Mouse (Mus musculus): ENCODE measurements around the gene Tmem150a.

The Tmem150a gene

DNA sequence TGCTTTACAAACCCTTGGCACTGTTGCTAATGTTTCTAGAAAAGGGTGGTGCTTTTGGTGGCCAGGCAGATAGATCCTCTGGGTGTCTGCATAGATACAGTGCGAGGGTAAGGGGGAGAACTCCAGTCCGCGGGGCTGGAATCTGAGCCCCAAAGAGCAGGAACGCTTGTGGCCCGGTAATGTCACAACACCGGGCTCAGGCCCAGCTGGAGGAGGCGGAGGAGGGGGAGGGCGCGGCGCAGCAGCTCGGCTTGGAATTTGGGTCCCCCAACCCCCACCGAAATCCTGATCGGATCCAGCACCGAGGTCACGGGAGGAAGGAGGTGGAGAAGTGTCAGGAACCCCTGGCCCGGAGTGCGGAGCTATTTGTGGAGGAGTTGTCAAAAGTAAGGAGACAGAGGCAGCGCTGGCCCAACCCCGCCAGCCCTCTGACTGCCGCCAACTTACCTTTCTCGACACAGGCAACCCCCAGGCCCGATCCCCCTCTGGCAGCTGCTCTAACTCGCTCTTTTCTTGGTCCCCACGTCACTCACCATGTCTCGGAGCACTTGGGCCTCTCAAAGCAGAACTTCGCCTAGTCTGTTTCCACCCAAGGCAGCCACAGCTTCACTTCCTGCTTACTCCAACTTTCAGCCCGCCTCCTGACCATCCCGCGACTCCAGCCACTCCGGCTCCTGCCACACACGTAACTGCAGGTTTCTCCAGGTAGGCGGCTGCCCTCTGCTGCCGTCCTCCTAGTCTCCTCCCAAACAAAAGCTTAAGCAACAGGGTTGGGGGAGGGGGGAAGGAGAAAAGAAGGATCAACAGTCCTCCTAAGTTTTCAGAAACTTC lies 34.9 kb downstream of the Tmem150a start, which contains the start of gene Vamp8:
TSS of gene Vamp8 (minus strand) at position 763 of the 831 bp plus-strand sequence.
- peaks cover 23% of the 10 kb centered on the region for H3K27me3 ChIP-seq (ENCODE audit: insufficient read depth, low read length)
- no peaks in the 10 kb centered on the region for H3K9me3 ChIP-seq (ENCODE audit: low read length)
- H3K4me3 ChIP-seq (replicated peaks; ENCODE audit: low read length) = peak within 1 kb of the TSS; percentile 76
- peaks cover 24% of the 10 kb centered on the region for H3K4me1 ChIP-seq (replicated peaks; ENCODE audit: low read depth, low read length)
- no peak for TF ChIP-seq CTCF (conservative IDR thresholded peaks at IDR 0.05; ENCODE audit: low read length)
- no peak for TF ChIP-seq POU5F1 (IDR thresholded peaks at IDR 0.05; ENCODE audit: borderline replicate concordance, low read length)
- no peak for TF ChIP-seq NANOG (IDR thresholded peaks at IDR 0.05; ENCODE audit: borderline replicate concordance, low read length)
- H3K36me3 ChIP-seq (ENCODE audit: insufficient read depth, low read length) = no peaks in the 10 kb centered on the region

DNA sequence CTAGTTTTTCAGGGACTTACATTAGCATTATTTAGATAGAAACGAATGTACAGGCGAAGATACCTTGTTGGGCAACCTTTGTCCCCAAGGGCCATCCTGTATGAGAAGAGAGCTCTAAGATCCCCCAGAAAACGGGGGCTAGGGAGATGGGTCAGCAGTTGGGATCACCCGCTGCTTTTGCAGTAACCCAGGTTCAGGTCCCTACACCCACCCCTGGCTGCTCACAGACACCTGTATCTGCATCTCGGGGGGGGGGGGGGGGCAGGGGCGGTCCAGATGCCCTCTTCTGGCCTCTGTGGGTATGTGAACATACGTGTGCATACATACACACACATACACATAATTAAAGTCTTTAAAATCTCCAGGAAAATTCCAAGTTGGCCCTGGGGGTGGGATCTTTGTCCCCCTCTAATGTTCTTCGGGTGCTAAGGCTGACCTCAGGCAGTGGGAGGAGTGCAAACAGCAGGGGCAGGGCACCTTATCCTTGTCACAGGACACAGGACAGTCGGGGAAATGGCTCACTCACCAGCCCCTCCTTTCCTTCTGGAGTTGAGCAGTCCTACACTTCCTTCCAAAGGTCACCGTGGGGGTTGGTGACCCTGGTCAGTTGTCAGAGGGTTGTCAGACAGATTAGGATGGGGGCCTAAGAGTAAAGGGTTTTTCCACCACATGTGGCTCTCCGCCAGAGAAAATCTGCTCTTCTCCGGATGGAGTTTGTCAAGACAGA lies 35.7 kb downstream of the Tmem150a start:
- Histone ChIP-seq H3K36me3 (ENCODE audit: insufficient read depth, low read length) (no peaks in the 10 kb centered on the region), H3K4me3 (replicated peaks; ENCODE audit: low read length) (peak overlapping the region; percentile 76), H3K9me3 (ENCODE audit: low read length) (no peaks in the 10 kb centered on the region), H3K4me1 (replicated peaks; ENCODE audit: low read depth, low read length) (peaks cover 24% of the 10 kb centered on the region), H3K27me3 (ENCODE audit: insufficient read depth, low read length) (peaks cover 21% of the 10 kb centered on the region)
- TF ChIP-seq CTCF (conservative IDR thresholded peaks at IDR 0.05; ENCODE audit: low read length) (no peak), NANOG (IDR thresholded peaks at IDR 0.05; ENCODE audit: borderline replicate concordance, low read length) (no peak), POU5F1 (IDR thresholded peaks at IDR 0.05; ENCODE audit: borderline replicate concordance, low read length) (no peak)

DNA sequence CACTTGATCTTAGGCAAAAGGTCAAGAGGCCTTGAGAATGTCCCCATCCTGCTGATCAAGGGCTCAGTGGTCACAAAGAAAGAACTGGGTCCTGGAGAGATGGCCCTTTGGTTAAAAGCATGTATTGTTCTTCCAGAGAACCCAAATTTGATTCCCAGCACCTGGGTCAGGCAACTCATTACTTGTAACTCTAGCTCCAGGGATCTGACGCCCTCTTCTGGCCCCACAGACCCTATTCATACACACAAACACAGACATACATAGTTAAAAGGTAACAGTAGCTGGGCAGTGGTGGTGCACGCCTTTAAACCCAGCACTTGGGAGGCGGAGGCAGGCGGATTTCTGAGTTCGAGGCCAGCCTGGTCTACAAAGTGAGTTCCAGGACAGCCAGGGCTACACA lies 37.1 kb downstream of the Tmem150a start:
- Histone ChIP-seq H3K36me3 (ENCODE audit: insufficient read depth, low read length) (no peaks in the 10 kb centered on the region), H3K4me1 (replicated peaks; ENCODE audit: low read depth, low read length) (peaks cover 24% of the 10 kb centered on the region), H3K27me3 (ENCODE audit: insufficient read depth, low read length) (peaks cover 21% of the 10 kb centered on the region), H3K9me3 (ENCODE audit: low read length) (no peaks in the 10 kb centered on the region), H3K4me3 (replicated peaks; ENCODE audit: low read length) (no peak overlapping the region)
- no peak for TF ChIP-seq CTCF (conservative IDR thresholded peaks at IDR 0.05; ENCODE audit: low read length)
- no peak for TF ChIP-seq NANOG (IDR thresholded peaks at IDR 0.05; ENCODE audit: borderline replicate concordance, low read length)
- TF ChIP-seq POU5F1 (IDR thresholded peaks at IDR 0.05; ENCODE audit: borderline replicate concordance, low read length) = no peak

DNA sequence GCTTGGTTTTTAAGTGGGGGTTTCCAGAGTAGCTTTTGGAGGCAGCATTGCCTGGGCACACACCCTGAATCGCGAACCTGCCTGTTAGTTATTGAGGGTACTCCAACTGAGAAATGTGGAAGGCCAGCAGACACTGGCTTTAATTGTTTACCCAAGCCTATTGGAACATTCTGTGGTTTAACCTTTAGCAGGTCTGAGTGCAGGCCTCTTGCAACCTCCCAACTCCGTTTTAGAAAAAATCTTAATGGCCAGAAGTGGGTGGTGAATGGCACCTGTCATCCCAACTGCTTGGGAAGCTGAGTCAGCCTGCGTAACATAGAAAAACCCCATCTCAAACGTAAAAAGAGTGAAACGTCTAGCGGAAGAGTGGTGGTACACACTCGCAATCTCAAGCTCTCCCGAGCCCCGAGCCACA lies 41.6 kb downstream of the Tmem150a start:
- peaks cover 3% of the 10 kb centered on the region; the same call in 1 of the 2 replicates for H3K4me1 ChIP-seq (replicated peaks; ENCODE audit: low read depth, low read length)
- no peaks in the 10 kb centered on the region for H3K27me3 ChIP-seq (ENCODE audit: insufficient read depth, low read length)
- no peaks in the 10 kb centered on the region for H3K36me3 ChIP-seq (ENCODE audit: insufficient read depth, low read length)
- H3K9me3 ChIP-seq (ENCODE audit: low read length) = no peaks in the 10 kb centered on the region
- TF ChIP-seq CTCF (conservative IDR thresholded peaks at IDR 0.05; ENCODE audit: low read length) = no peak
- TF ChIP-seq POU5F1 (IDR thresholded peaks at IDR 0.05; ENCODE audit: borderline replicate concordance, low read length) = no peak
- no peak for TF ChIP-seq NANOG (IDR thresholded peaks at IDR 0.05; ENCODE audit: borderline replicate concordance, low read length)
- H3K4me3 ChIP-seq (replicated peaks; ENCODE audit: low read length) = no peak overlapping the region

DNA sequence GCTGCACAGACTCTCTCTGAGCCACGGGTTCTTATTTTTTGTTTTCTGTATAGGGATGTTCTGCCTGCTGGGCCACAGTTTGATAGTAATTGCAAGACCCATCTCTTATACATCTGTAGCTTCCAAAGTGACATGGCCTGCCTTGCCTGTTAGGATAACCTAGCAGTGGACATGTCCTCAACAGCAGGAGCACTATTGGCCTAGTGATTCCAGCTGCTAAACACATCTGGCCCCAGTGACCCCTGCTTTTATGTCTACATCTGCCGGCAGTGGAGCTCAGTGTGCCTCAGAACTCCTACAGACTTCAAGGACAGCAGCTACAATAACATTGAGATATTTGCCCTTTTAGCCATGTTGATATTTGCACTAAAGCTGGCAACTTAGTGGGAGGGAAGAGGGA lies 44.7 kb downstream of the Tmem150a start:
- Histone ChIP-seq H3K36me3 (ENCODE audit: insufficient read depth, low read length) (no peaks in the 10 kb centered on the region), H3K4me1 (replicated peaks; ENCODE audit: low read depth, low read length) (peaks cover 3% of the 10 kb centered on the region; the same call in 1 of the 2 replicates), H3K9me3 (ENCODE audit: low read length) (no peaks in the 10 kb centered on the region), H3K4me3 (replicated peaks; ENCODE audit: low read length) (no peak overlapping the region), H3K27me3 (ENCODE audit: insufficient read depth, low read length) (no peaks in the 10 kb centered on the region)
- TF ChIP-seq CTCF (conservative IDR thresholded peaks at IDR 0.05; ENCODE audit: low read length) = no peak
- no peak for TF ChIP-seq POU5F1 (IDR thresholded peaks at IDR 0.05; ENCODE audit: borderline replicate concordance, low read length)
- no peak for TF ChIP-seq NANOG (IDR thresholded peaks at IDR 0.05; ENCODE audit: borderline replicate concordance, low read length)

DNA sequence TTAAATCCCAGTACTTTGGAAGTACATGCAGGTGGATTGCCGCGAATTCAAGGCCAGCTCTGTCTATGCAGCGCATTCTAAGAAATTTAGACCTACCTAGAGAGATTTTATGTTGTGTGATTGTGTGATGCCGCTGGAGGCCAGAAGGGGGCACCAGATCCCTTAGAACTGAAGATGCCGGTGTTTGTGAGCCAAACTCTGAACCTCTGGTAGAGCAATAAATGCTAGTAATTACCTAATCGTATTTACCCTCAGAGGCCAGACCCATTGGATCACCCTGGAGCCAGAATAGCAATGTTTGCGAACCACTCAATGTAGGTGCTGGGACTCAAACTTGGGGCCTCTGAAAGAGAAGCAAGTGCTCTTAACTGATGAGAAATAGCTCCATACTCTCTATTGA lies 46.6 kb downstream of the Tmem150a start:
- no peak for TF ChIP-seq NANOG (IDR thresholded peaks at IDR 0.05; ENCODE audit: borderline replicate concordance, low read length)
- TF ChIP-seq CTCF (conservative IDR thresholded peaks at IDR 0.05; ENCODE audit: low read length) = peak; percentile 79
- TF ChIP-seq POU5F1 (IDR thresholded peaks at IDR 0.05; ENCODE audit: borderline replicate concordance, low read length) = no peak
- Histone ChIP-seq H3K4me3 (replicated peaks; ENCODE audit: low read length) (no peak overlapping the region), H3K27me3 (ENCODE audit: insufficient read depth, low read length) (no peaks in the 10 kb centered on the region)

DNA sequence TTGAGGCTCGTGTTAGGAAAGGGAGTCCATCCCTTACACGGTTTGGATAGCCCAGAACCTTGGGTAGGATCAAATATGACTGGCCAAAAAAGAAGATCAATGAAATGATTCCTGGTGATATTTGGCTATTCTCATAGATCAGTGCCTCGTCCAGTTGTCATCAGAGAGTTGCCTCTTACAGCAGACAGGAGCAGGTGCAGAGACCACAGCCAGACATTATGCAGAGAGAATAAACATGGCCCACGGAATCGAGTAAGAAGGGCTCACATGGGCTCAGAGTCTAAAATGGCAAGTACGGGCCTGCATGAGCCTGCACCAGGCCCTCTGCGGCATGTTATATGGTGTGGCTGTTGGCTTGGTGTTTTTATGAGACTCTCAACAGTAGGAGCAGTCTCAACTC lies 50.1 kb downstream of the Tmem150a start:
- Histone ChIP-seq H3K27me3 (ENCODE audit: insufficient read depth, low read length) (no peaks in the 10 kb centered on the region), H3K9me3 (ENCODE audit: low read length) (no peaks in the 10 kb centered on the region), H3K4me1 (replicated peaks; ENCODE audit: low read depth, low read length) (no peaks in the 10 kb centered on the region), H3K4me3 (replicated peaks; ENCODE audit: low read length) (no peak overlapping the region), H3K36me3 (ENCODE audit: insufficient read depth, low read length) (no peaks in the 10 kb centered on the region)
- TF ChIP-seq POU5F1 (IDR thresholded peaks at IDR 0.05; ENCODE audit: borderline replicate concordance, low read length) (no peak), CTCF (conservative IDR thresholded peaks at IDR 0.05; ENCODE audit: low read length) (no peak), NANOG (IDR thresholded peaks at IDR 0.05; ENCODE audit: borderline replicate concordance, low read length) (no peak)

More for the DNA sequence above, 46.6 kb downstream of the Tmem150a start:
- no peaks in the 10 kb centered on the region for H3K36me3 ChIP-seq (ENCODE audit: insufficient read depth, low read length)
- peaks cover 3% of the 10 kb centered on the region; the same call in 1 of the 2 replicates for H3K4me1 ChIP-seq (replicated peaks; ENCODE audit: low read depth, low read length)
- H3K9me3 ChIP-seq (ENCODE audit: low read length) = no peaks in the 10 kb centered on the region

DNA sequence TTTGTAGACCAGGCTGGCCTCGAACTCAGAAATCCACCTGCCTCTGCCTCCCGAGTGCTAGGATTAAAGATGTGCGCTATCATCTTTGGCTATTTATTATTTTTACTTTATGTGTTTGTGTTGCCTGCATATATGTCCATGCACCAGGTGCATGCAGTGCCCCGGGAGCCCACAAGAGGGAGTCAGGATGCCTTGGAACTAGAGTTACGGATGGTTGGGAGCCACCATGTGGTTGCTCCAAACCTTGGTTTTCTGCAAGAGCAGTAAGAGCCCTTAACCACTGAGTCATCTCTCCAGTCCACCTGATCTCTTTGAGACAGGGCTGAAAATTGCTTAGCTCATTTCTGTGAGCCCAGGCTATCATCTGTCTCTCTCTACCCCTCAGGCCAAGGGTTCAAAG lies 51.9 kb downstream of the Tmem150a start:
- H3K4me1 ChIP-seq (replicated peaks; ENCODE audit: low read depth, low read length) = no peaks in the 10 kb centered on the region
- H3K4me3 ChIP-seq (replicated peaks; ENCODE audit: low read length) = no peak overlapping the region
- H3K36me3 ChIP-seq (ENCODE audit: insufficient read depth, low read length) = no peaks in the 10 kb centered on the region
- H3K9me3 ChIP-seq (ENCODE audit: low read length) = no peaks in the 10 kb centered on the region
- no peaks in the 10 kb centered on the region for H3K27me3 ChIP-seq (ENCODE audit: insufficient read depth, low read length)
- TF ChIP-seq POU5F1 (IDR thresholded peaks at IDR 0.05; ENCODE audit: borderline replicate concordance, low read length) (no peak), CTCF (conservative IDR thresholded peaks at IDR 0.05; ENCODE audit: low read length) (peak; percentile 97)

Measured in E14TG2a.4 (cell line).